Mouse (Mus musculus): ENCODE measurements around the gene Dtx2. TPM values are rescaled to one million over a fixed set of nuclear protein-coding genes. Genes with fewer than 3 reads are reported as not detected.

Dtx2 gene
- polyA plus RNA-seq, 1 experiment from 2014 or later, result 31.7 TPM

GRCm38 (mm10) chr5:135960909-135961635 lies 33.5 kb upstream of the Dtx2 start:
- Histone ChIP-seq H3K4me2 (replicated peaks) (peak overlapping the region; percentile 96; the same call in 1 of the 2 replicates), H3K9me3 (no peaks in the 10 kb centered on the region), H3K9ac (no peak overlapping the region), H3K4me3 (no peak overlapping the region), H3K4me1 (peaks cover 11% of the 10 kb centered on the region), H3K27ac (no peak overlapping the region), H3K27me3 (replicated peaks) (no peaks in the 10 kb centered on the region; the same call in 1 of the 2 replicates), H3K36me3 (no peaks in the 10 kb centered on the region)
- WGBS, result 95% methylated on average over 15 of the region's 15 CpGs
- no peak for ATAC-seq (ENCODE audit: low FRiP score, low read depth)

GRCm38 (mm10) chr5:135962125-135962491 lies 32.5 kb upstream of the Dtx2 start:
- 1% methylated on average over 11 of the region's 11 CpGs for WGBS
- Histone ChIP-seq H3K9me3 (no peaks in the 10 kb centered on the region), H3K4me1 (peaks cover 11% of the 10 kb centered on the region), H3K4me2 (replicated peaks) (peak overlapping the region; percentile 96), H3K4me3 (peak overlapping the region; percentile 58), H3K27ac (peak overlapping the region; percentile 94), H3K36me3 (no peaks in the 10 kb centered on the region), H3K27me3 (replicated peaks) (no peaks in the 10 kb centered on the region; the same call in 1 of the 2 replicates), H3K9ac (0 out of 2 replicates have a peak overlapping the region, but pooled peaks have one; percentile 35)
- peak; percentile 2; the same call in 1 of the 2 replicates for ATAC-seq (ENCODE audit: low FRiP score, low read depth)

- peak overlapping the region; percentile 58 for H3K4me3 ChIP-seq
- no peaks in the 10 kb centered on the region; the same call in 1 of the 2 replicates for H3K27me3 ChIP-seq (replicated peaks)
- peak overlapping the region; percentile 89 for H3K9ac ChIP-seq
- H3K9me3 ChIP-seq, result no peaks in the 10 kb centered on the region
- H3K27ac ChIP-seq, result peak overlapping the region; percentile 94
- no peaks in the 10 kb centered on the region for H3K36me3 ChIP-seq
- peak overlapping the region; percentile 96 for H3K4me2 ChIP-seq (replicated peaks)
- H3K4me1 ChIP-seq, result peaks cover 11% of the 10 kb centered on the region
- ATAC-seq (ENCODE audit: low FRiP score, low read depth), result peak; percentile 95
- WGBS, result under 1% methylated on average over 64 of the region's 64 CpGs
These were observed 31.9 kb upstream of the Dtx2 start for GRCm38 (mm10) chr5:135962492-135963279.

GRCm38 (mm10) chr5:135963280-135963627 lies 31.3 kb upstream of the Dtx2 start:
- peak overlapping the region; percentile 58 for H3K4me3 ChIP-seq

GRCm38 (mm10) chr5:135965501-135965930 lies 29.1 kb upstream of the Dtx2 start:
- H3K9ac ChIP-seq, result no peak overlapping the region
- ATAC-seq (ENCODE audit: low FRiP score, low read depth), result no peak

More at GRCm38 (mm10) chr5:135963280-135963627, 31.3 kb upstream of the Dtx2 start:
- Histone ChIP-seq H3K9ac (peak overlapping the region; percentile 89), H3K27me3 (replicated peaks) (no peaks in the 10 kb centered on the region; the same call in 1 of the 2 replicates), H3K36me3 (no peaks in the 10 kb centered on the region), H3K4me1 (peaks cover 11% of the 10 kb centered on the region), H3K27ac (peak overlapping the region; percentile 94), H3K9me3 (no peaks in the 10 kb centered on the region), H3K4me2 (replicated peaks) (peak overlapping the region; percentile 96)
- 6% methylated on average over 6 of the region's 6 CpGs for WGBS
- no peak for ATAC-seq (ENCODE audit: low FRiP score, low read depth)

GRCm38 (mm10) chr5:135966866-135967265 lies 27.7 kb upstream of the Dtx2 start:
- 69% methylated on average over 9 of the region's 9 CpGs for WGBS
- no peak overlapping the region for H3K9ac ChIP-seq
- no peaks in the 10 kb centered on the region for H3K9me3 ChIP-seq
- H3K4me2 ChIP-seq (replicated peaks), result no peak overlapping the region
- no peak overlapping the region for H3K27ac ChIP-seq
- no peaks in the 10 kb centered on the region for H3K36me3 ChIP-seq
- H3K27me3 ChIP-seq (replicated peaks), result no peaks in the 10 kb centered on the region; the same call in 1 of the 2 replicates
- H3K4me1 ChIP-seq, result peaks cover 8% of the 10 kb centered on the region
- no peak overlapping the region for H3K4me3 ChIP-seq
- no peak for ATAC-seq (ENCODE audit: low FRiP score, low read depth)

More at GRCm38 (mm10) chr5:135965501-135965930, 29.1 kb upstream of the Dtx2 start:
- H3K36me3 ChIP-seq, result no peaks in the 10 kb centered on the region
- WGBS, result 10% methylated on average over 24 of the region's 24 CpGs
- H3K27ac ChIP-seq, result no peak overlapping the region
- no peaks in the 10 kb centered on the region for H3K9me3 ChIP-seq
- H3K27me3 ChIP-seq (replicated peaks), result no peaks in the 10 kb centered on the region; the same call in 1 of the 2 replicates
- H3K4me1 ChIP-seq, result peaks cover 11% of the 10 kb centered on the region
- no peak overlapping the region for H3K4me3 ChIP-seq
- H3K4me2 ChIP-seq (replicated peaks), result peak overlapping the region; percentile 42

GRCm38 (mm10) chr5:135968781-135969180 lies 25.8 kb upstream of the Dtx2 start:
- H3K27me3 ChIP-seq (replicated peaks), result no peaks in the 10 kb centered on the region; the same call in 1 of the 2 replicates
- H3K9me3 ChIP-seq, result no peaks in the 10 kb centered on the region
- H3K4me1 ChIP-seq, result no peaks in the 10 kb centered on the region
- ATAC-seq (ENCODE audit: low FRiP score, low read depth), result no peak
- H3K36me3 ChIP-seq, result no peaks in the 10 kb centered on the region
- no peak overlapping the region for H3K4me2 ChIP-seq (replicated peaks)
- H3K4me3 ChIP-seq, result no peak overlapping the region
- H3K9ac ChIP-seq, result no peak overlapping the region
- no peak overlapping the region for H3K27ac ChIP-seq
- WGBS, result 68% methylated on average over 1 of the region's 1 CpGs

GRCm38 (mm10) chr5:135970247-135970646 lies 24.4 kb upstream of the Dtx2 start:
- H3K4me1 ChIP-seq, result no peaks in the 10 kb centered on the region
- H3K27me3 ChIP-seq (replicated peaks), result no peaks in the 10 kb centered on the region
- no peak overlapping the region for H3K4me2 ChIP-seq (replicated peaks)
- no peaks in the 10 kb centered on the region for H3K9me3 ChIP-seq
- H3K36me3 ChIP-seq, result no peaks in the 10 kb centered on the region
- no peak overlapping the region for H3K27ac ChIP-seq
- no peak overlapping the region for H3K4me3 ChIP-seq
- no peak for ATAC-seq (ENCODE audit: low FRiP score, low read depth)
- H3K9ac ChIP-seq, result no peak overlapping the region
- 83% methylated on average over 6 of the region's 6 CpGs for WGBS

- 85% methylated on average over 7 of the region's 7 CpGs for WGBS
- no peak for ATAC-seq (ENCODE audit: low FRiP score, low read depth)
- H3K4me1 ChIP-seq, result no peaks in the 10 kb centered on the region
- H3K4me3 ChIP-seq, result no peak overlapping the region
- no peaks in the 10 kb centered on the region for H3K27me3 ChIP-seq (replicated peaks)
- no peak overlapping the region for H3K27ac ChIP-seq
- H3K4me2 ChIP-seq (replicated peaks), result no peak overlapping the region
- H3K36me3 ChIP-seq, result no peaks in the 10 kb centered on the region
- H3K9ac ChIP-seq, result no peak overlapping the region
- no peaks in the 10 kb centered on the region for H3K9me3 ChIP-seq
These were observed 22.7 kb upstream of the Dtx2 start for GRCm38 (mm10) chr5:135971876-135972275.

- H3K9ac ChIP-seq, result no peak within 1 kb of the TSS
- no peaks in the 10 kb centered on the region for H3K4me1 ChIP-seq
- H3K36me3 ChIP-seq, result no peaks in the 10 kb centered on the region
- no peak for ATAC-seq (ENCODE audit: low FRiP score, low read depth)
- H3K27ac ChIP-seq, result no peak within 1 kb of the TSS
- no peak within 1 kb of the TSS for H3K4me3 ChIP-seq
- H3K9me3 ChIP-seq, result no peaks in the 10 kb centered on the region
- H3K27me3 ChIP-seq (replicated peaks), result no peaks in the 10 kb centered on the region
- H3K4me2 ChIP-seq (replicated peaks), result no peak within 1 kb of the TSS
- WGBS, result 19% methylated on average over 9 of the region's 9 CpGs
These were observed 20.2 kb upstream of the Dtx2 start, which contains the start of gene Ssc4d for GRCm38 (mm10) chr5:135974365-135974764. Gene Ssc4d, minus strand, starts transcription at chr5:135974531.

- H3K27me3 ChIP-seq (replicated peaks), result no peaks in the 10 kb centered on the region
- no peak for ATAC-seq (ENCODE audit: low FRiP score, low read depth)
- no peaks in the 10 kb centered on the region for H3K36me3 ChIP-seq
- no peaks in the 10 kb centered on the region for H3K9me3 ChIP-seq
- H3K9ac ChIP-seq, result no peak overlapping the region
- 93% methylated on average over 8 of the region's 8 CpGs for WGBS
- no peak overlapping the region for H3K27ac ChIP-seq
- H3K4me2 ChIP-seq (replicated peaks), result no peak overlapping the region
- no peak overlapping the region for H3K4me3 ChIP-seq
- H3K4me1 ChIP-seq, result no peaks in the 10 kb centered on the region
These were observed 18.5 kb upstream of the Dtx2 start for GRCm38 (mm10) chr5:135975893-135976668.

GRCm38 (mm10) chr5:135979381-135979780 lies 15.2 kb upstream of the Dtx2 start:
- 83% methylated on average over 5 of the region's 5 CpGs for WGBS
- ATAC-seq (ENCODE audit: low FRiP score, low read depth), result no peak
- H3K9ac ChIP-seq, result no peak overlapping the region
- no peaks in the 10 kb centered on the region for H3K27me3 ChIP-seq (replicated peaks)
- no peak overlapping the region for H3K4me3 ChIP-seq
- no peaks in the 10 kb centered on the region for H3K4me1 ChIP-seq
- no peaks in the 10 kb centered on the region for H3K9me3 ChIP-seq
- H3K27ac ChIP-seq, result no peak overlapping the region
- no peaks in the 10 kb centered on the region for H3K36me3 ChIP-seq
- no peak overlapping the region for H3K4me2 ChIP-seq (replicated peaks)
